Mouse (Mus musculus) heart, adult 18-20 months (tissue): Measurements from ENCODE around the gene Stx4a. TPM values are rescaled to one million over a fixed set of nuclear protein-coding genes. Genes with fewer than 3 reads are reported as not detected.

ENCODE experiments used
- total RNA-seq, 2 experiments: library from RNA; stranded (reverse); gene quantifications; 2 replicates each; pipeline ENCODE4 v1.2.3; 2021

The Stx4a gene
- total RNA-seq, 2 experiments from 2014 or later = 66.5 to 67.0 TPM

Other genes starting within 250 kb of the Stx4a start
- 10 to 100 TPM; 12.6 to 15.4 TPM for gene Ccdc189, start 235.7 kb upstream of the Stx4a start, total RNA-seq
- gene Rnf40, start 235.5 kb upstream of the Stx4a start, total RNA-seq = 10 to 100 TPM; 41.0 to 42.8 TPM
- 10 to 100 TPM; 16.5 TPM for gene Zfp629, start 208.5 kb upstream of the Stx4a start, total RNA-seq
- gene Bcl7c, start 115.4 kb upstream of the Stx4a start, total RNA-seq = 10 to 100 TPM; 34.1 to 35.4 TPM
- gene Ctf1, start 111.6 kb upstream of the Stx4a start, total RNA-seq = 1 to 10 TPM; 8.8 to 9.7 TPM
- not detected for gene Ctf2, start 92.1 kb upstream of the Stx4a start, total RNA-seq
- gene Fbxl19, start 79.8 kb upstream of the Stx4a start, total RNA-seq = 1 to 10 TPM; 3.3 to 4.0 TPM
- gene Orai3, start 54.5 kb upstream of the Stx4a start, total RNA-seq = 10 to 100 TPM; 20.5 to 26.4 TPM
- gene Setd1a, start 47.6 kb upstream of the Stx4a start, total RNA-seq = 10 to 100 TPM; 15.8 to 19.5 TPM
- gene Gm49388, start 38.7 kb upstream of the Stx4a start, total RNA-seq = 1 to 10 TPM; 2.5 to 2.6 TPM
- gene Hsd3b7, start 23.7 kb upstream of the Stx4a start, total RNA-seq = 10 to 100 TPM; 10.8 to 13.9 TPM
- gene Stx1b, start 255 bp downstream of the Stx4a start, total RNA-seq = under 1 TPM; 0.30 to 0.72 TPM
- 10 to 100 TPM; 16.7 to 17.9 TPM for gene Zfp646, start 51.9 kb downstream of the Stx4a start, total RNA-seq
- 1 to 10 TPM; 3.4 to 4.1 TPM for gene Zfp668, start 52.5 kb downstream of the Stx4a start, total RNA-seq
- 1 to 10 TPM in 1 of 2 experiments, under 1 TPM in 1; 0.52 to 1.3 TPM for gene Prss53, start 66.7 kb downstream of the Stx4a start, total RNA-seq
- under 1 TPM in 1 of 2 experiments, not detected in 1; 0.27 TPM for gene Gm21974, start 71.2 kb downstream of the Stx4a start, total RNA-seq
- 10 to 100 TPM; 19.3 to 20.8 TPM for gene Vkorc1, start 71.3 kb downstream of the Stx4a start, total RNA-seq
- gene Bckdk, start 79.8 kb downstream of the Stx4a start, total RNA-seq = 100 to 1,000 TPM; 119 to 128 TPM
- 10 to 100 TPM; 14.1 to 14.6 TPM for gene Kat8, start 88.2 kb downstream of the Stx4a start, total RNA-seq
- gene Prss8, start 105.8 kb downstream of the Stx4a start, total RNA-seq = under 1 TPM in 1 of 2 experiments, not detected in 1; 0.26 TPM
- gene Prss36, start 122.4 kb downstream of the Stx4a start, total RNA-seq = 1 to 10 TPM; 8.5 to 9.3 TPM
- gene Fus, start 143.2 kb downstream of the Stx4a start, total RNA-seq = 100 to 1,000 TPM; 108 to 156 TPM
- 10 to 100 TPM in 1 of 2 experiments, 1 to 10 TPM in 1; 9.0 to 10.5 TPM for gene Pycard, start 169.6 kb downstream of the Stx4a start, total RNA-seq
- gene Trim72, start 179.7 kb downstream of the Stx4a start, total RNA-seq = 100 to 1,000 TPM; 279 to 317 TPM
- 1 to 10 TPM; 5.4 to 6.0 TPM for gene Itgam, start 238.3 kb downstream of the Stx4a start, total RNA-seq
- not detected for gene Gm49368, start 238.4 kb downstream of the Stx4a start, total RNA-seq